Mouse (Mus musculus): ENCODE measurements around the gene Bcar3. TPM values are rescaled to one million over a fixed set of nuclear protein-coding genes. Genes with fewer than 3 reads are reported as not detected.

The Bcar3 gene
- total and polyA plus RNA-seq, 3 experiments, result not detected

DNA sequence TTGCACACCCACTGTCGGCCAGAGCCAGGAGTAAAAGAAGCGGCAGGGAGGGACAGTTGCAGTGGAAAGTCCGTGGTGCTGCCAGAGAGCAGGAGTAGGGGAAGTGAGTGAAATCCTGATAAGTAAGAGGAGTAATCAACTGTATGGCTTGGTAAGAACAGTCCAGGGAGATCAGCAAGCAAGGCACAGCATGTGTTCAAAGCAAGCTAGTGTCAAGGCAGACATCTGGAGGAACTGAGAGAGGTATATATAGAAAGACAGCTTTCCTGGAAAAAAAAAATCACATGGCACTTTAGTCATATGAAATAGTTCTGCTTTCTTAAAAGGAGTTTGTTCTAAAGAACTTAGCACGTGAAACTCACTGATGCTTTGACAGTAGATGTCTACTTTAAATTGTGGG lies 78.7 kb downstream of the Bcar3 start:
- no peak overlapping the region for H3K9ac ChIP-seq (ENCODE audit: control insufficient read depth, low read depth, low read length, poor library complexity, severe bottlenecking)

DNA sequence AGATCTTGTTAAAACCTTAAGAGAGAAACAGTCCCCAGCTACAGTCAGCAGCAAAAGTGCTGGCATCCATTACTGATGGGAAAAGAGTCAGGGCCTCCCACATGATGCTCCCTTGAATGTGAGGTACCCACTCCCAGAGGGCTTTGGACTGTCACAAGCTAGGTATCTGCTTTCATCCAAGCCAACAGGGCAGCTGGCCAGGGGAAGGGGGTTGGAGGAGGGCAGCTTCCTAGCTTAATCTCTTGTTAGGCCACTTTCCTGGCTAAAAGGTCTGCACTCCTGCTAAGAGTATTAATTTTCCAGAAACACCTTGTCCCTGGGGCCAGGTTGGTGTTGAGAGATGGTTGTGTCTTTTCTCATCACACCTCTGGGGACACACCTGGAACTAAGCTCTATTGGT lies 82.1 kb downstream of the Bcar3 start:
- DNase-seq (ENCODE audit: low read depth, low spot score), result no peak
- Histone ChIP-seq H3K36me3 (ENCODE audit: control insufficient read depth in 1 of 2, insufficient read depth in 2 of 2, low read length in 2 of 2) (no peaks in the 10 kb centered on the region), H3K9ac (ENCODE audit: control insufficient read depth, low read depth, low read length, poor library complexity, severe bottlenecking) (no peak overlapping the region), H3K4me1 (ENCODE audit: control insufficient read depth in 1 of 2, insufficient read depth in 2 of 2, low read length in 2 of 2) (no peaks in the 10 kb centered on the region), H3K79me2 (ENCODE audit: control insufficient read depth, insufficient read depth, low read length, poor library complexity) (no peaks in the 10 kb centered on the region), H3K27ac (ENCODE audit: control insufficient read depth, low read depth, low read length) (no peak overlapping the region), H3K9me3 (replicated peaks; ENCODE audit: insufficient read depth, low read length) (no peaks in the 10 kb centered on the region), H3K4me3 (ENCODE audit: control insufficient read depth in 1 of 2, insufficient read depth in 1 of 2, low read depth in 2 of 2, low read length in 2 of 2) (no peak overlapping the region), H3K27me3 (ENCODE audit: control insufficient read depth in 1 of 2, insufficient read depth in 2 of 2, low read length in 2 of 2) (no peaks in the 10 kb centered on the region)
- TF ChIP-seq TAL1 (IDR thresholded peaks at IDR 0.05; ENCODE audit: low read length) (no peak), SIN3A (IDR thresholded peaks at IDR 0.05; ENCODE audit: low read length) (no peak), KAT2A (conservative IDR thresholded peaks at IDR 0.05; ENCODE audit: low read depth, low read length) (no peak), MAFK (IDR thresholded peaks at IDR 0.05; ENCODE audit: borderline replicate concordance, low read depth, low read length) (no peak), GATA1 (IDR thresholded peaks at IDR 0.05; ENCODE audit: low read depth, low read length) (no peak), TBP (IDR thresholded peaks at IDR 0.05; ENCODE audit: low read depth, low read length) (no peak), MAZ (IDR thresholded peaks at IDR 0.05; ENCODE audit: low read depth, low read length) (no peak), NELFE (IDR thresholded peaks at IDR 0.05; ENCODE audit: low read depth, low read length) (no peak), E2F4 (IDR thresholded peaks at IDR 0.05; ENCODE audit: borderline replicate concordance, low read depth, low read length) (no peak), MEF2A (IDR thresholded peaks at IDR 0.05; ENCODE audit: extremely low read depth, insufficient replicate concordance, low read depth, low read length, poor library complexity, severe bottlenecking) (no peak)

More for the DNA sequence above, 78.7 kb downstream of the Bcar3 start:
- Histone ChIP-seq H3K27me3 (ENCODE audit: control insufficient read depth in 1 of 2, insufficient read depth in 2 of 2, low read length in 2 of 2) (no peaks in the 10 kb centered on the region), H3K79me2 (ENCODE audit: control insufficient read depth, insufficient read depth, low read length, poor library complexity) (no peaks in the 10 kb centered on the region), H3K9me3 (replicated peaks; ENCODE audit: insufficient read depth, low read length) (no peaks in the 10 kb centered on the region), H3K27ac (ENCODE audit: control insufficient read depth, low read depth, low read length) (no peak overlapping the region), H3K4me3 (ENCODE audit: control insufficient read depth in 1 of 2, insufficient read depth in 1 of 2, low read depth in 2 of 2, low read length in 2 of 2) (no peak overlapping the region), H3K4me1 (ENCODE audit: control insufficient read depth in 1 of 2, insufficient read depth in 2 of 2, low read length in 2 of 2) (no peaks in the 10 kb centered on the region), H3K36me3 (ENCODE audit: control insufficient read depth in 1 of 2, insufficient read depth in 2 of 2, low read length in 2 of 2) (no peaks in the 10 kb centered on the region)
- DNase-seq (ENCODE audit: low read depth, low spot score), result no peak
- TF ChIP-seq KAT2A (conservative IDR thresholded peaks at IDR 0.05; ENCODE audit: low read depth, low read length) (no peak), ZMIZ1 (IDR thresholded peaks at IDR 0.05; ENCODE audit: low read depth, low read length) (no peak), USF2 (IDR thresholded peaks at IDR 0.05; ENCODE audit: borderline replicate concordance in 1 of 2, insufficient read depth in 1 of 2, low read depth in 1 of 2, low read length in 2 of 2) (no peak), TBP (IDR thresholded peaks at IDR 0.05; ENCODE audit: low read depth, low read length) (no peak), POLR2A (IDR thresholded peaks at IDR 0.05; ENCODE audit: control insufficient read depth in 1 of 2, insufficient read depth in 1 of 2, low read depth in 1 of 2, low read length in 2 of 2, poor library complexity in 1 of 2) (no peak), ETS1 (IDR thresholded peaks at IDR 0.05; ENCODE audit: low read depth, low read length) (no peak), NELFE (IDR thresholded peaks at IDR 0.05; ENCODE audit: low read depth, low read length) (no peak), USF1 (IDR thresholded peaks at IDR 0.05; ENCODE audit: low read depth, low read length) (no peak), TCF12 (IDR thresholded peaks at IDR 0.05; ENCODE audit: low read depth, low read length) (no peak), GABPA (IDR thresholded peaks at IDR 0.05; ENCODE audit: low read depth, low read length) (no peak), CHD1 (IDR thresholded peaks at IDR 0.05; ENCODE audit: low read depth, low read length) (no peak), MEF2A (IDR thresholded peaks at IDR 0.05; ENCODE audit: extremely low read depth, insufficient replicate concordance, low read depth, low read length, poor library complexity, severe bottlenecking) (no peak), MAX (IDR thresholded peaks at IDR 0.05; ENCODE audit: low read length) (no peak), ZNF384 (IDR thresholded peaks at IDR 0.05; ENCODE audit: low read depth, low read length) (no peak), SIN3A (IDR thresholded peaks at IDR 0.05; ENCODE audit: low read length) (no peak)

Measured in MEL (cell line).